Mouse (Mus musculus) ES-Bruce4 (cell line): ENCODE data around the gene Retreg1.

ENCODE experiments used
- CTCF ChIP-seq: IDR thresholded peaks from one replicate; pipeline ENCODE4 v1.8.1; 2011; ENCODE audit warnings: low read depth, low read length
- POLR2A ChIP-seq: IDR thresholded peaks from one replicate; pipeline ENCODE4 v1.8.1; 2011; ENCODE audit warnings: low read length; ENCODE audit not compliant: insufficient read depth

GRCm38 (mm10) chr15:25915013-25915412 lies 72.0 kb downstream of the Retreg1 start:
- TF ChIP-seq CTCF (no peak), POLR2A (no peak)
